Comparison of ENCODE assay signal across 7 mouse cellular contexts in the genomic region with DNA sequence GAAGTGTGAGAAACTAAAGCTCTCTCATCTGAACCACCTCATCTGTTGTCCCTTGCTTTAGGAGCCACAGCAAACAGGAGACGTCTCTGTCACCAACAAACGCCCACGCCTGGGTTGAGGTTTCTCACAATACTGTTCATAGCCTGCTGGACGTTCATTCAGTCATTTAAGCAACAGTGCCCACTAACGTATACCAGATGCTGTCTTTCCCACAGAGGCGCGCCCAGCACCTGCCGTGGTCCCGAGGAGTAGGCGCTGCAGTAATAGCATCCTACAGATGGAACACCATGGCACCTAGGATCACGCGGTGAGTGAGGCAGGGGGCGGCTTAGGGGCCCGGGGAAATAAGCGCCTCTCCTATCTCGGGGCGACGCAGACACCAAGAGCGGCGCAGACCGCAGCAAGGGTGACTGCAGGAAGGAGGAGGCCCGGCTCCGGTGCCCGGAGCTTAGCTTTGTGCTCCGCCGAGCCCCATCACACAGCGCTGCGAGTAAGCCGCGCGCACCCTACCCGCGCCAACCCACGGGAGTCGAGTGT. TPM values are rescaled to one million over a fixed set of nuclear protein-coding genes. Genes with fewer than 3 reads are reported as not detected.
DNase-seq lines count a peak whose midpoint lies in the region; ATAC-seq and TF ChIP-seq lines count a peak whose summit lies in the region.

No protein-coding gene starts in this region.

- ATAC-seq in hindbrain, embryonic 11.5 days (ENCODE audit: low FRiP score), result no peak; the same call in none of the 2 replicates
- ATAC-seq in lung, embryonic 16.5 days (ENCODE audit: low read depth), result peak; percentile 80

- no peaks in the 10 kb centered on the region for H3K27me3 ChIP-seq in hindbrain, embryonic 11.5 days (ENCODE audit: control insufficient read depth, insufficient read depth, low read length)
- H3K27me3 ChIP-seq in lung, embryonic 16.5 days (ENCODE audit: control insufficient read depth, insufficient read depth, low read depth, low read length), result no peaks in the 10 kb centered on the region

- no peak for TF ChIP-seq CTCF in cortical plate, adult 2 months (IDR thresholded peaks at IDR 0.05; ENCODE audit: extremely low read depth, insufficient read depth, low read length)

- peak overlapping the region; percentile 67 for H3K4me3 ChIP-seq in cortical plate, adult 2 months (ENCODE audit: insufficient read depth, low read length)
- H3K4me3 ChIP-seq in hindbrain, embryonic 11.5 days (ENCODE audit: low read depth, low read length), result peak overlapping the region; percentile 92
- peak overlapping the region; percentile 94 for H3K4me3 ChIP-seq in lung, embryonic 16.5 days (ENCODE audit: low read length)

- H3K27ac ChIP-seq in cortical plate, adult 2 months (ENCODE audit: insufficient read depth, low read length), result peak overlapping the region; percentile 45; the same call in 1 of the 2 replicates
- peak overlapping the region; percentile 58 for H3K27ac ChIP-seq in hindbrain, embryonic 11.5 days (ENCODE audit: low read depth, low read length)
- H3K27ac ChIP-seq in lung, embryonic 16.5 days (ENCODE audit: low read length), result peak overlapping the region; percentile 54; the same call in 1 of the 2 replicates

- no peaks in the 10 kb centered on the region for H3K9me3 ChIP-seq in hindbrain, embryonic 11.5 days (ENCODE audit: control insufficient read depth, low read length)
- no peaks in the 10 kb centered on the region for H3K9me3 ChIP-seq in lung, embryonic 16.5 days (ENCODE audit: control insufficient read depth, low read length)

- H3K4me2 ChIP-seq in hindbrain, embryonic 11.5 days (replicated peaks; ENCODE audit: low read depth, low read length), result peak overlapping the region; percentile 80
- peak overlapping the region; percentile 92 for H3K4me2 ChIP-seq in lung, embryonic 16.5 days (ENCODE audit: low read depth, low read length)

- H3K9ac ChIP-seq in hindbrain, embryonic 11.5 days (ENCODE audit: low read depth, low read length), result peak overlapping the region; percentile 84
- peak overlapping the region; percentile 90 for H3K9ac ChIP-seq in lung, embryonic 16.5 days (ENCODE audit: low read length)

- under 1% methylated on average over 35 of the region's 35 CpGs for WGBS in hindbrain, embryonic 11.5 days
- under 1% methylated on average over 35 of the region's 35 CpGs for WGBS in lung, embryonic 16.5 days

- peak; percentile 45 for DNase-seq in retina, embryonic 14.5 days (ENCODE audit: low spot score)
- DNase-seq in retina, postnatal 1 day, result no peak
- DNase-seq in hindbrain, embryonic 11.5 days (ENCODE audit: low spot score), result no peak
- DNase-seq in right cerebral cortex, postnatal 10 days (ENCODE audit: low spot score in 2 of 2), result peak; percentile 52 to 68
- no peak for DNase-seq in thymus, postnatal 25 days

- TF ChIP-seq POLR2A in cortical plate, adult 2 months (IDR thresholded peaks at IDR 0.05; ENCODE audit: extremely low read depth, insufficient read depth, low read length), result peak; percentile 38; the same call in 1 of the 2 replicates

- peaks cover 3% of the 10 kb centered on the region; the same call in 1 of the 2 replicates for H3K4me1 ChIP-seq in cortical plate, adult 2 months (ENCODE audit: control insufficient read depth, insufficient read depth, low read length)
- H3K4me1 ChIP-seq in hindbrain, embryonic 11.5 days (replicated peaks; ENCODE audit: control insufficient read depth, insufficient read depth, low read length), result peaks cover 4% of the 10 kb centered on the region; the same call in 1 of the 2 replicates
- H3K4me1 ChIP-seq in lung, embryonic 16.5 days (replicated peaks; ENCODE audit: control insufficient read depth, insufficient read depth, low read length), result peaks cover 15% of the 10 kb centered on the region

- no peaks in the 10 kb centered on the region for H3K36me3 ChIP-seq in hindbrain, embryonic 11.5 days (ENCODE audit: control insufficient read depth, insufficient read depth, low read length)
- H3K36me3 ChIP-seq in lung, embryonic 16.5 days (ENCODE audit: control insufficient read depth, insufficient read depth, low read length), result peaks cover 2% of the 10 kb centered on the region; the same call in 1 of the 2 replicates

RNA-seq across cellular contexts. Expression of a gene that starts 0.4 kb away (rescaled TPM):
- 19.0 and 20.6 TPM in 2 replicates for polyA plus RNA-seq in cortical plate, adult 2 months (2012; rRNA removed)
- polyA plus RNA-seq in hindbrain, embryonic 11.5 days (2014; fragmentation: Nextera tagmentation; extraction: Ambion mirVana), result 14.2 and 15.7 TPM in 2 replicates
- polyA plus RNA-seq in lung, embryonic 16.5 days (2015; fragmentation: Nextera tagmentation; extraction: Ambion mirVana), result 12.9 and 14.2 TPM in 2 replicates

RNA-seq across cellular contexts. Expression of a gene that starts 0.4 kb away (rescaled TPM):
- 14.3 and 15.5 TPM in 2 replicates for polyA plus RNA-seq in cortical plate, adult 2 months (2012; rRNA removed)
- polyA plus RNA-seq in hindbrain, embryonic 11.5 days (2014; fragmentation: Nextera tagmentation; extraction: Ambion mirVana), result 112 and 113 TPM in 2 replicates
- polyA plus RNA-seq in lung, embryonic 16.5 days (2015; fragmentation: Nextera tagmentation; extraction: Ambion mirVana), result 70.3 and 75.1 TPM in 2 replicates

RNA-seq across cellular contexts. Expression of a gene that starts 40.1 kb away (rescaled TPM):
- polyA plus RNA-seq in cortical plate, adult 2 months (2012; rRNA removed), result 47.5 and 48.0 TPM in 2 replicates
- 105 TPM in 2 replicates for polyA plus RNA-seq in hindbrain, embryonic 11.5 days (2014; fragmentation: Nextera tagmentation; extraction: Ambion mirVana)
- polyA plus RNA-seq in lung, embryonic 16.5 days (2015; fragmentation: Nextera tagmentation; extraction: Ambion mirVana), result 80.8 and 82.0 TPM in 2 replicates

RNA-seq across cellular contexts. Expression of a gene that starts 55.9 kb away (rescaled TPM):
- 0.02 TPM in 1 of 2 replicates, not detected in the other for polyA plus RNA-seq in cortical plate, adult 2 months (2012; rRNA removed)
- 0.14 TPM in 1 of 2 replicates, not detected in the other for polyA plus RNA-seq in hindbrain, embryonic 11.5 days (2014; fragmentation: Nextera tagmentation; extraction: Ambion mirVana)
- polyA plus RNA-seq in lung, embryonic 16.5 days (2015; fragmentation: Nextera tagmentation; extraction: Ambion mirVana), result not detected in 2 replicates

Comparison
In these comparisons a context has a peak if more than half of its experiments do, and no peak if none do; other contexts are left out.
1. DNase-seq: peak in retina, embryonic 14.5 days (single experiment) and right cerebral cortex, postnatal 10 days (2 of 2); none in retina, postnatal 1 day (single experiment), hindbrain, embryonic 11.5 days (single experiment) and thymus, postnatal 25 days (single experiment).
2. Peak in every context shown above with its lines, with median percentiles within 50 percentile points of each other: H3K27ac ChIP-seq and H3K4me3 ChIP-seq.